Mouse (Mus musculus): ENCODE results near the gene Tescl. TPM values are rescaled to one million over a fixed set of nuclear protein-coding genes. Genes with fewer than 3 reads are reported as not detected.

The Tescl gene
- total RNA-seq, 2 experiments from 2014 or later: not detected

DNA sequence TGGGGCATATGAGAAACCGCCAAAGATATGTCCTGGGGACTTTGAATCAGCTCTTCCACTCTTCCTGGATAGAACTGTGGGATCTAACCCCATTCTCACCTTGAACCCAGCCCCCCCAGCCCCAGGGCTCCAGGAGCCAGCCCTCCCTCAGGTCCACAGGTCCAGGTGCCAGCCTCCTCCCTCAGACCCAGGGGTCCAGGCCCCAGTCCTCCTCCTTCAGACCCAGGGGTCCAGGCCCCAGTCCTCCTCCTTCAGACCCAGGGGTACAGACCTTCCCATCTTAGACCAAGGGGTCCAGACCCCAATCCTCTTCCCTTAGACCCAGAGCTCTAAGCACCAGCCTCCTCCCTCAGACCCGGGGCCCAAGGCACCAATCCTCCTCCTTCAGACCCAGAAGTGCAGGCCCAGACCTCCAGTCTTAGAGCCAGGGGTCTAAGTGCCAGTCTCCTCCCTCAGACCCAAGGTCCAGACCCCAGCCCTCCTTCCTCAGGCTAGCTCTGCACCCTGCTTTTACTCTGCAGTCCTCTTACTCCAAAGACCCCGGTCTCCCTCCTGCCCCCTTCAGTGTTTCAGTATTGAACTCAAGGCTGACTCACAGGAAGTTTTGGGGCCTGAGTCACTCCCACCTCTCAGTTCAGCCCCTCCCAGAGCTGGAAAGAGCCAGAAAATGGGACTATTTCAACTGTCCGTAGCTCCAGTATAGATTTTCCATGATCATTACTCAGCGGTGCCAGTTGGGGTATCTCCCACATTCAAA lies 31.7 kb upstream of the Tescl start:
- no peak for ATAC-seq (replicated peaks; ENCODE audit: low FRiP score, low TSS enrichment, poor library complexity, severe bottlenecking)

- peak; percentile 57 for ATAC-seq (replicated peaks; ENCODE audit: low FRiP score, low TSS enrichment, poor library complexity, severe bottlenecking)
Measured at GRCm38 (mm10) chr7:24364827-24365226, 31.1 kb upstream of the Tescl start.

- ATAC-seq (replicated peaks; ENCODE audit: low FRiP score, low TSS enrichment, poor library complexity, severe bottlenecking): no peak
Measured at GRCm38 (mm10) chr7:24363228-24363627, 29.5 kb upstream of the Tescl start.

- no peak for ATAC-seq (replicated peaks; ENCODE audit: low FRiP score, low TSS enrichment, poor library complexity, severe bottlenecking)
Measured at GRCm38 (mm10) chr7:24361001-24361400, 27.3 kb upstream of the Tescl start.

GRCm38 (mm10) chr7:24359269-24359668 lies 25.5 kb upstream of the Tescl start:
- peak; percentile 56 for ATAC-seq (replicated peaks; ENCODE audit: low FRiP score, low TSS enrichment, poor library complexity, severe bottlenecking)

- no peak for ATAC-seq (replicated peaks; ENCODE audit: low FRiP score, low TSS enrichment, poor library complexity, severe bottlenecking)
Measured at GRCm38 (mm10) chr7:24357899-24358298, 24.2 kb upstream of the Tescl start.

GRCm38 (mm10) chr7:24356081-24356480 lies 22.3 kb upstream of the Tescl start:
- ATAC-seq (replicated peaks; ENCODE audit: low FRiP score, low TSS enrichment, poor library complexity, severe bottlenecking): no peak

- ATAC-seq (replicated peaks; ENCODE audit: low FRiP score, low TSS enrichment, poor library complexity, severe bottlenecking): no peak
Measured at GRCm38 (mm10) chr7:24355646-24356045, 21.9 kb upstream of the Tescl start.

DNA sequence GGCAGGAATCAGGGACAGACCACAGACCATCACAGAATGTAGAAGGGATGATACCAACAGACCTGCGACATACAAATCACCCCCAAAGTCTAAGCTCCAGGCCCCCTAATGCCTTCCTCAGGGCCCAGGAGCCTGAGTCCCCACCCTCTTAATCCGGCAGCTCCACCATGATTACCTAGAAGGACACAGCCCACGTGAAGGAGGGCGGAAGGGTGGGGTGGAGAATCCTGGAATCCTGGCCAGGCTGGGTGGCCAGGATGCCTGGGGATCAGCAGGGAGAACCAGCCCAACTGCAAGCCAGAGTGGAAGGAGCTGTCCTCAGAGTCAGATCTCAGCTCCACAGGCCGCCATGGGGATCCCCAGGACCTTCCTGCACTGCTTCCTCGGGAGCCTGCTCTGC lies 15.2 kb upstream of the Tescl start, which contains the start of gene Lypd5:
Lypd5 (plus strand) TSS at position 301 of the 400 bp plus-strand sequence.
- ATAC-seq (replicated peaks; ENCODE audit: low FRiP score, low TSS enrichment, poor library complexity, severe bottlenecking): no peak

DNA sequence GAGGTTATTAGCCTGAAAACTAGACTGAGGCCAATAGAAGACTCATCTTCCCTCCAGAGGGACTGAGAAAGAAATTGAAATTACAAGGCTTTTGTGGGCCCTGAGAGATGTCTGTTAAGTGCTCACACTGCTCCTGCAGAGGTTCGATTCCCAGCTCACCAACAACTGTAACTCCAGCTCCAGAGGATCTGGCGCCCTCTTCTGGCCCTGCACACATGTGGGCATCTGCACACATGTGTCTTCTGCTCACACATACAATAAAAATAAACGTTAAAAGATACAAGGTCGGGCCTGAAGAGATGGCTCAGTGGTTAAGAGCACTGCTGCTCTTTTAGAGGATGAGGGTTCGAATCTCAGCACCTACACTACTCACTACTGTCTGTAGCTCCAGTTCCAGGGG lies 12.7 kb upstream of the Tescl start:
- no peak for ATAC-seq (replicated peaks; ENCODE audit: low FRiP score, low TSS enrichment, poor library complexity, severe bottlenecking)

- ATAC-seq (replicated peaks; ENCODE audit: low FRiP score, low TSS enrichment, poor library complexity, severe bottlenecking): no peak
Measured at GRCm38 (mm10) chr7:24343701-24344272, 10.1 kb upstream of the Tescl start.

DNA sequence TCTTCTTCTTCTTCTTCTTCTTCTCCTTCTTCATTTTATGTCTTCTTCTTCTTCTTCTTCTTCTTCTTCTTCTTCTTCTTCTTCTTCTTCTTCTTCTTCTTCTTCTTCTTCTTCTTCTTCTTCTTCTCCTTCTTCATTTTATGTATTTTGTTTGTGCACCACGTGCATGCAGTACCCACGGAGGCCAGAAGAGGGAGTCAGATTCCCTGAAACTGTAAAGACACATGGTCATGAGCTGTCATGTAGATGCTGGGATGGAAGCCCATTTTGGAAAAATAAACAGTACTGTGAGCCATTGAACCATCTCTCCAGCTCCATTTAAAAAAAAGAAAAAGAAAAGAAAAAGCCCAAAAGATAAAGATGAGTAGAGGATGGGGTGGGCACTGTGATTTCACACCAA lies 4.5 kb upstream of the Tescl start:
- no peak for ATAC-seq (replicated peaks; ENCODE audit: low FRiP score, low TSS enrichment, poor library complexity, severe bottlenecking)

- peak; percentile 68; the same call in 1 of the 2 replicates for ATAC-seq (replicated peaks; ENCODE audit: low FRiP score, low TSS enrichment, poor library complexity, severe bottlenecking)
Measured at GRCm38 (mm10) chr7:24335699-24336309, 2.1 kb upstream of the Tescl start.

DNA sequence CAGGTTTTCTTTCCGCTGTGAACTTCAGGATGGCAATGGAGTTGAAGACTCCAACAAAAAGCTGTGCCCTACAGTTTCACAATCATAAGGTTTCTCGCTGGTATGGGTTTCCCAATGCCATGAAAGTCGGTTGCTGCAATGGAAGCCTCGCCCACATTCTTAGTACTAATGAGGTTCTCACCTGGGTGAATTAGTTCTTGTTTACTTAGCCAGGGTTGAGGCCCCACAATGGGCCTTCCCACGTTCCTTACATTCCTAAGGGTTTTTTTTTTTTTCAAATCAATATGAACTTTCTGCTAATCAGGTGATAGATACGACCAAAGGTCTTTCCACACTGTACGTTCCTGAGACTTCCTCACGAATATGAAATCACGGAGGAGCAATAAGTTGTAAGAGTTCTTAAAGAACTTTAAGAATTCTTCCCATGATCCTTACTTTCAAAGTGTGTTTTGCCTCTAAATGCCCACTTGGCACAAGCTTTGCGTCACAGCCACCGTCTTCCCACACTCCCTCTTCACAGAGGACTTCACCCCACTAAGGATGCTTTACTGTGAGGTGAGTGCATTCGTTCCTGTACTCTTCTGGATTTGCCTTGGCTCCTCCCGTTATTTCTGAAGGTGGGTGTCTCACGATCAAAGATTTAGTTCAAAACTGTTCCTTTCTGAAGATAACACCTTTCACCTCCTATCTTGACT lies 6.3 kb downstream of the Tescl start:
- ATAC-seq (replicated peaks; ENCODE audit: low FRiP score, low TSS enrichment, poor library complexity, severe bottlenecking): no peak

DNA sequence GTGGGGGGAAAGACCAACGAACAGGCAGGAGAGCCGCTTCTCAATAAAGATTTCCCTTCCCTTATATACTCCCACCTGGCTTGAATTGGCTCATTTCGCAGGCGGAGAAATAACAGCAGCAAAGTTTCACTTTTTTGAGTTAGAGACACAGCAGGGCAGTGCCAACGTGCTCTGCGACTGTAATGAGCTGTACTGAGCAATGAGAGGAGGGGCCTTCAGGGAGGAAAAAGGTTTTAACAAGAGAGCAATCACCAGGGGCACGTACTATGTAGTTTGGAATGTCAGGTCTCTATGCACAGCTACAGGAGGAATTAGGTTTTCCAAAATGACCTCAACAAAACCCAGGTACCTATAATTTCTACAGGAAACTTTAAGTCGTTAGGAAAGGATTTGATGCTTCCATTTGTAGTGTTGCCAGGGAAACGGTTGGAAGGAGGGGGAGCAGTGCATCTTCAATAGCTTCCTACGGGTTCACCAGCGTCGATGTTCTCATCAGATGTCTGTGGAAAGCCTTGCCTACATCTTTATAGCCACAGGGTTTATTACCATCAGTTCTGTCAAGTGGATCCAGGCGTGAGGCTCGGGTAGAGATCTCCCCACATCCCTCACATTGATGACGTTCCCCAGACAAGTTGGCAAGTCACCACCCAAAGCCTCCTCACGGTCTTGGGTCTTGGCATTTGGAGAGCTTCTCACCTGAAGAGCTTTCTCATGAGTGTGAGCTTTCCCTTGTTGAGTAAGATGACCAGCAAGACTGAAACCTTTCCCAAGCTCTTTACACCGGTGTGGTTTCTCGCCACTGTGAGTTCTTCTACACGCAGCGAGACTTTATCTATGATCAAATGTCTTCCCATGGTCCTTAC lies 7.2 kb downstream of the Tescl start:
- no peak for ATAC-seq (replicated peaks; ENCODE audit: low FRiP score, low TSS enrichment, poor library complexity, severe bottlenecking)

DNA sequence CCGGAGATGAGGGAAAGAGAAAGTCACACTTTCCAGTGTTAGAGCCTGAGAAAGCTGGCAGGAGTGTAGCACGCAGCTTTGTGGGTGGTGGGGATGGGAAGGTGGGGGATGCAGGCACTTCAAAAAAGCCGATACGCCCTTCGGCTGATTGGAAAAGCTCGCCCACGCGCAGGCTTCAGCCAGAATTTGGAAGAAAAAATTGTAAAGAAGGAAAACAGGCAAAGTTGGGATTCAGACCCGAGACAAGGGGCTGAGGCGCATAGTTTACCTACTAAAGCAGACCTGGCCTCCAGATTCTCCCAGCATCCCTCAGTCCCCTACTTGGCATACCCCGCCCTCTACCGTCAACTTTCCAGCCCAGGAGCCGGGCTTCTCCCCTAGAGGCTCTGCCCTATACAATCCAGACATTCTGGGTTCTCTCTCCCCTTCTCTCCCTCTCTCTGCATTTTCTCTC lies 8.0 kb downstream of the Tescl start:
- no peak for ATAC-seq (replicated peaks; ENCODE audit: low FRiP score, low TSS enrichment, poor library complexity, severe bottlenecking)

- no peak for ATAC-seq (replicated peaks; ENCODE audit: low FRiP score, low TSS enrichment, poor library complexity, severe bottlenecking)
Measured at GRCm38 (mm10) chr7:24325197-24325596, 8.5 kb downstream of the Tescl start.

DNA sequence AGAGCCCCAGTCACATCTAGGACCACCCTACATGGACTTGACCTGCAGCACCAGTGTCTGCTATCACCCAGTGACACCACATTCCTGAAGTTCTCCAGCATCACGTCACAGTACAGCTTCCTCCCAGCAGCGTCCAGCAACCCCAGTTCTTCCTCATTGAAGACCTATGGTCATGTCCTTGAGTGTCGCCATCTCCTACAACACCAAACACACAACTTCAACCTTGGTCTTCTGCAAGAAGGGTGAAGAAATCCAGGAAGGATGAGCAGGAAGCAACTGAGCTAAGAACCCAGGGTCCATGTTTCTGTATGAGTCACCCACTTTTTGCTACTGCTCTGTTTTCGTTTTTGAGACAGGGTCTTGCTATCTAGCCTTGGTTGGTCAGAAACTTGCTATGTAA lies 11.1 kb downstream of the Tescl start:
- ATAC-seq (replicated peaks; ENCODE audit: low FRiP score, low TSS enrichment, poor library complexity, severe bottlenecking): no peak

GRCm38 (mm10) chr7:24318942-24319341 lies 14.8 kb downstream of the Tescl start:
- no peak for ATAC-seq (replicated peaks; ENCODE audit: low FRiP score, low TSS enrichment, poor library complexity, severe bottlenecking)
